Mouse (Mus musculus) layer of hippocampus, adult 18-20 months (tissue): ENCODE data around the gene Rce1. TPM values are rescaled to one million over a fixed set of nuclear protein-coding genes. Genes with fewer than 3 reads are reported as not detected.
"Not testable (repeated sequence)": the region's sequence is repeated elsewhere in the genome, so short reads cannot be mapped to it uniquely, and the experiment has no call there.

ENCODE experiments used
- DNase-seq, 2 experiments: peaks; one replicate each; pipeline ENCODE4 v3.0.0; 2022; ENCODE audit warnings: low spot score in 2 of 2
- total RNA-seq, 2 experiments: library from RNA; stranded (reverse); gene quantifications; 2 replicates each; pipeline ENCODE4 v1.2.3; 2021

Rce1 gene
- total RNA-seq, 2 experiments from 2014 or later, result 23.1 to 28.3 TPM

DNA sequence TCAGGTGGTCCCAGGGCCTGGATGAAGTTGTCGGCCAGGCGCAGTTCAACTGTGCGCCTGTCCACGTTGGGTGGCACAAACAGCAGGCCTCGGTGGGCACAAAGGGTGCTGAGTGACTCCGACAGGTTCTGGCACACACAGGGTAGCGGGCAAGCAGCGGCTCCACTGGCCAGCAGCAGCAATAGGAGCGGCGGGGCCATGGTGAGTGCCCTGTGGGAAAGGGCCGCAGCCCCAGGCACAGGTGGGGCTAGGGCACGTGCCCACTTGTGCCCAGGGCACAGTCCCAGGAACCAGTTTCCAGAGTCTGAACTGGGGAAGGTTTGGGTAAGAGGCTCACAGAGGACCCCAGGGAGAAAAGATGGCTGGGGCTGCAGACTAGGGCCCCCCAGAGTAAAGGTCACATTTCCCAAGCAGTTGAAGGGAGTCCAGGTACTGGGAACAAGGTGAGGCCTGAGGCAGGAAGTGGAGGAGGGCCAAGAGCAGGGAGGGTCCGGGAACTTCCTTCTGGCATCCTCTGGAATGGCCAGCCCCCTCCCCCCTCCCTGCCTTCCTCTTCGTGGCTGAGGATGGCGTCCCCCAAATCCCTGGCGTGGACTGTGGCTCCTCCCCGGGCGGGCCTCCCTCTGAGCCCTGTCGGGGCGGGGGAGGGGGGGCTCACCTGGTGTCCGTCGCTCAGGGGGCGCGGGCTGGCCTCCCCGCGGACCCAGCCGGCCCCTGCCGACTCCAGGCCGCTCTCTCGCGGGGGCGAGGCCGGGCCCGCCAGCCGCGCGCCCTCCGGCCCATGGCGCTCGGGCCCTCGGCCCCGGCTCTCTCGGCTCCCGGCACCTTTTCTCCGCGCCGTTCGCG is 10.9 kb downstream of the Rce1 start:
- no peak for DNase-seq

DNA sequence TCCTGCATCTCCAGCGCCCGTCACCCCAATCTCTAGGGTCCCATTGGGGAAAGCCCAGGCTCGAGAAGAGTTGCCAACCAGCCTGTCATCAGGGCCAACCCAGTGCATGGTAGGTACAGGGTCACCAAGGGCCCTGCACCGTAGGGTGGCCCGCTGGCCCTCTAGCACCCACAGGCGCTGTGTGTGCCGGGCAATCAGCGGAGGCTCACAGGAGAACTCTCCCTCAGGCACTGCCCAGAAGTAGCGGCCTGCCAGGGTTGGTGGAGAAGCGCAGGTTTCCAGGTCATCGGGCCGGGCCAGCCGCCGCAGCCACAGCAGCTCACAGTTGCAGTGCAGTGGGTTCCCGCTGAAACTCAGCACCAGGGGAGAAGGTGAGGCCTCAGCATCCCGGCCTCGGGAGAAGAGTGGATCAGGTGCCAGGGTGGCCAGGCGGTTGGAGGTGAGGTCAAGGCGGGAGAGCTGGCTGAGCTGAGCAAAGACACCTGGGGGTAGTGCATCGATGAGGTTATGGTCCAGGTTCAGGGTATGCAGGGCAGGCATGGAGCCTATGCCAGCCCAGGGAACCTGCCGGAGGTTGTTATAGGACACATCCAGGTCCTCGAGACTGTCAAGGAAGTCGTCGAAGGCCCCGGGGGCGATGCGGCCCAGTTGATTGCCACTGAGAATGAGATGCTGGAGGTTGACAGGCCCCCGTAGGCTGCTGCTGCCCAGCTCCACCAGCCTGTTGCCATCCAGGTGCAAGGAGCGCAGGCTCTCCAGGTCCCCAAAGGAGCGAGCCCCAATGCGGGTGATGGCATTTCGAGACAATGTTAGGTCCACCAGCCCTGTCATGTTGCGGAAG is 11.8 kb downstream of the Rce1 start:
- no peak for DNase-seq

DNA sequence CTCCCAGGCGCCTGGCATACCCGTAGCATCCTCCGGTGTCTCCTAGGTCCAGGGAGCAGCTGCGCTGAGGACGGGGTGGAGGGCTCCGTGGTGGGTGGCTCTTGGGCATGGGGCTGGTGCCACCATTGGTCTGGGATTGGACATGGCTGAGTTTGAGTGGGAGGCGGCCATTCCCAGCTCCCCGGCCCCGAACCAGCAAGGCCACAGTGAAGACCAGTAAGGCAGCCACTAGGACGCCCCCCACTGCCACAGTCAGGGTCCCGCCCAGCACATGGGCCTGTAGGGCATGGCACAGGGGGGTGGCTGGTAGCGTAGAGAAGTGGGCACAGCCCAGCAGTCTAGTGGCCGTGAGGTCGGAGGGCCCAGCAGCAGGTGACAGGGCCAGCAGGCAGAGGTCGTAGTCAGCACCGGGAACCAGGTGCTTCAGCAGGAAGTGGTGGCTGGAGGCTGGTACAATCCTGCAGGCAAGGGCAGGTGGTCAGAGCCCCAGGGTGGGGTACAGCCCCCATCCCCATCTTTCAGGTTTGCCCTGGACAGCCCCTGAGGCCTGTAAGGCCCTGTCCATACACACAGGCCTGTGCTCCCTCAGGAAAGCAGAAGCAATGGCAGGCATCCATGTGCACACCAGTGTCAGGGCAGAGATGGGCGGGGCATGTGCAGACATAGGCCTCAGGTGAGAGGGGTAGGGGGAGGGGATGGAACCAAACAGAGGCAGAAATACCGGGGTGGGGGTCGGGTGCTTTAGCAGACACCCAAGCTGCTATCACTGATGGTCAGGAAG is 13.1 kb downstream of the Rce1 start:
- DNase-seq, result no peak

DNA sequence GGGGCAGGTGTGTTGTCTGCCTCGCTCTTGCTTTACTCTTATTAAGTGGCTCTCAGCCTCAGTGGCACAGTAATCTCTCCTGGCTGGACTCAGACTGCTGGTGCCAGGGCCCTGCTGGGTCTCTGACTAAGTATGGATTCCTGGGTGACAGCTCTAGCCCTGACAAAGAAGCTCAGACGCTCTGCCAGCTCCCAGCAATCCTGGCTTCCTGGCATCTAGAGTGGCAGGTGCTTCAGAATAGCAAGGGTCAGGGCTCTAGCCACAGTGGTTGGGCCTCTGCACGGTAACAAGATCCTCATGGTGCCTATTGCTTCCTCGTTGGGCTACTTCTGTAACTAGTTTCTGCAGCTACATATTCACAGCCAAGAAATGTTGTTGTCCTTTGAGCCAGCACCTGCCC is 15.3 kb downstream of the Rce1 start:
- DNase-seq, result no peak

DNA sequence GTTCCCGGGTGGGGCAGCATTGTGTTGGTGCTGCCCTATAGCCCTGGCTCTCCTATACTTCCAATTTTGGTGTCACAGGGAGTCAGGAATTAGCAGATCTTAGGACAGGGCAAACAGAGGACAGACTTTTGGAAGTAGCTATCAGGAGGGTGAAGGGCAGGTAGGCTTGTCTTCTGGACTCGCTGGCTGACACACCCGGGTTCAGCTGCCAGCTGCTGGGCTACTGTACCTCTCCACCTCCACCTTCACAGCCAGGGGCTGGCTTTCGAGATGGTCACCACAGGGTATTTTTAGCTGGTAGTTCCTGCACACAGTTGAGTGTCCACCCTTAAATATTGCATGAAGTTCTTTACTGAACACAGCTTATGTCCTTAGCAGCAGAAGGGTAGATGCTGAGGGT is 16.9 kb downstream of the Rce1 start:
- DNase-seq, result no peak

DNA sequence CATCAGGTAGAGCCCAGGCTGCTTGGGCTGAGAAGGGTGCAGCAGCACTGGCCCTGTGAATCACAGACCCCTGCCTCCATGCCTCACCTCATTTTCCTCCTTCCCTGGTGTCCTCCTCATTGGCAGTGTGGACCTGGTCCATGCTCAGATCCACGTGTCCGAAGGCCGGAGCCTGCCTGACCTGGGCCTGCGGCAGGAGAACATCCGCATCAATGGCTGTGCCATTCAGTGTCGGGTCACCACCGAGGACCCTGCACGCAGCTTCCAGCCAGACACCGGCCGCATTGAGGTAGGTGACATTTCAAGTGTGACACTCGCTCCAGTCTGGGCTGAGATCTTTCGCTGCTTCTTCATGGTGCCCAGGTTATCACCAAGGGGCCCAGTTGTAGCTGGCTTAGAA is 18.0 kb downstream of the Rce1 start:
- DNase-seq, result no peak

DNA sequence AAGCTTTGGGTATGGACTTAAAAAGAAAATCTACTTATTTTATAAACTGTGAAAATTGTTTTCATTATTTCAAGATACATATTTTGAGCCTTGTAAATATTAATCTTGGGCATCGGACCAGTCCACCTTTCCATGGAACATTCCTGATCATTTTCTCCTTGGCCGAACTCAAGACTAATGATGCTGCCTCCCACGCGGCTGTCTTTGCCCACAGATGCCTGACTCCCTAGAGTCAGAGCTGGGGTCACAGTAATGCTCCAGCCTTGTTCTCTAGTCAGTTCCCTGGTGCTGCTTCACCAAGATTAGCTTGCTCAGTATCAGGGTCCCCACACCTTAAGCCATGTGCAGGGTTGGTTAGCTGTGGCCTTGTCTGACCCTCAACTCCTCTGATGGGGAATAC is 19.8 kb downstream of the Rce1 start:
- DNase-seq, result no peak

DNA sequence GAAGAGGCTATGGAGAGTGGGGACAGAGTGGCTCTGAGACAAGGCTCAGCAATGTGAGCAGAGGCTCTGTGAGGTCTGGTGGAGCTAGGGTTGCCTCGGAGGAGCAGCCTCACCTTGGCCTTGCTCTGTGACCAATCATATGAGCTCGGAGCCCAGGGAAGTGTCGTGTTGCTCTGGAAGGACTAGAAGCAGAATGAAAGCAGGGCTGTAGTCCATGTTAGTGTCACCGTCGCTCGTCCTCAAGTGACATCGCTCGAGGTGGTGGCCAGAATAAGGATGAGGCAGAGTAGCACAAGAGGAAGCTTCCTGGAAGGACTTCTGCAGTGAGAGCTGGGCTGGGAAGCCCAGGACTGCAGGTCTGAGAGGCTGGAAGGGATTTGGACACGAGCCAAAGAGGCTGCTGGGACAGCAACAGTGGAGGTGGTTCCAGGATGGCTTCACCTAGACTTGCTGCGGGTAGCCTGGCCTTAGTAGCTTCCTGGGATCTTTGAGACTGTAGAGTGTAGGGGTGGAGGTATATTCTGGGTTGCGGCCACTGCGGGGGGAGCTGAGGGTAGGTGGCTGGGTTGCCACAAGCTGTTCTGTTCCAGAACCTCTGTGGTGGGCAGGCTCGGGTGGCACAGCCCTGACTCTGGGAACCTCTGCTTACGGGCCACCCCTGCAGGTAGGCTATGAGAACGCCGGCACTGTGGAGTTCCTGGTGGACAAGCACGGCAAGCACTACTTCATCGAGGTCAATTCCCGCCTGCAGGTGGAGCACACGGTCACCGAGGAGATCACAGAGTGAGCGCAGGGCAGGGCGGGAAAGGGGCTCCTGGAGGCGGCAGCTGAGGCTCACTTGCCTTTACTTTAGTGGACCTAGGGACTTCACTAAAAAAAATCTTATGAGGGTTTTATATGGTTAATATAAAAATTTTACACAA is 21.4 kb downstream of the Rce1 start:
- DNase-seq, result no peak

DNA sequence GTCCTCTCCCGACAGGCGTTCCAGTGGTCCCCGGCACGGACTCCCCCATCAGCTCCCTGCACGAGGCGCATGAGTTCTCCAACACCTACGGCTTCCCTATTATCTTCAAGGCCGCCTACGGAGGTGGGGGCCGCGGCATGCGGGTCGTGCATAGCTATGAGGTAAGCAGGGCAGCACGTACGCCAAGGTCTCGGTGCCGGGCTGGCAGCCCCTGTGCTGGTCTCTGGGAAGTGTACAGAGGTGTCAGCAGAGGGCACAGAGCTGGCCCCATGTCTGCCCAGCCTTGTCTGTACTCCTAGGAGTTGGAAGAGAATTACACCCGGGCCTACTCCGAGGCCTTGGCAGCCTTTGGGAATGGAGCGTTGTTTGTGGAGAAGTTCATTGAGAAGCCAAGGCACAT is 23.0 kb downstream of the Rce1 start:
- no peak for DNase-seq

DNA sequence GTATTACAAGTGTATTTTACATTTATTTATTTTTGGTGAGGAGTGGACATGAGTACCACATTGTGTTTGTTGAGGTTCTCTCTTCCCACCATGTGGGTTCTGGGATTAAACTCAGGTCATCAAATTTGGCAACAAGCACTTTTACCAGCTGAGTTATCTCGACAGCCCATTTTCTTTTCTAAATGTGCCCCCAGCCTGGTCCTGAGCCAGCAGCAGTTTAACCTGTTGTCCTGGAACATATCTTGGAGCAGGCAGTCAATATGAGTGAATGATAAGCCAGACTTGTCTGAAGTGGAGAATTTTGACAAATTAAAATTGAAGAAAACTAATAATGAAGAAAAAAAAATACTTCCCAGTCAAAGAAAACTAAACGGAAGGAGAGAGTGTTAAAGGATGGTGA is 29.4 kb downstream of the Rce1 start:
- no peak for DNase-seq

DNA sequence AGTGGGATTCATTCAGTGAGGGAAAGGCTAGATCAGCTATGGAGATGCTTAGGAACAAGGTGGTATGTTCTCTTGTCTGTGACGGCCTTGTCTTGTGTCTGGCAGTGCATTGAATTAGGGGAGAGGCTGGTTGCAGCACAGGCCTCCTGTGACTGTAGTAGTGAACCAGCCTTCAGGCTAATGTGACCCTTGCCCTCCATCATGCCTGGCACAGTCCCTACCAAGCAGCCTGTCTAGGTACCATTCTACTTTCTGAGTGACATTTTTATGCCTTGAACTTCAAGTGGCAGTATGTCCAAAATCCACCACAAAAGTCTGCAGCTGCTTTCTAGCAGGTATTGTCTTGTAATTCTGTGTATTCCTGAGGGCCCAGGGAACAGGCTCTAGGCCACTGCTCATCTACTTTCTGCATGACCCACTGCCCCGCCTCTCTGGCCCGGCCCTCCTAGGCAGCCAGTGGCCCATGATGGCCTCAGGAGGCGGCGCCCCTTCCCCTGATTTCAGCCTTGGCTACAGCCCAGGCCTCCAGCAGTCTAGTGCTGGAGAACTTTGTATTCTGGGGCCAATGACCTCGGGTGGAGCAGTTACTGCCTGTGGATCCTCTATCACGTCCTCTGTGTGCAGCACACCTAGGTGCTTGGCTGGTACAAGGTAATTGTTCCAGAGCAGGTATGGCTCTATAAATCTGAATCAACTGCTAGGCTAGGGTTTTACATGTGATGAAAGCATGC is 31.5 kb downstream of the Rce1 start:
- no peak for DNase-seq

DNA sequence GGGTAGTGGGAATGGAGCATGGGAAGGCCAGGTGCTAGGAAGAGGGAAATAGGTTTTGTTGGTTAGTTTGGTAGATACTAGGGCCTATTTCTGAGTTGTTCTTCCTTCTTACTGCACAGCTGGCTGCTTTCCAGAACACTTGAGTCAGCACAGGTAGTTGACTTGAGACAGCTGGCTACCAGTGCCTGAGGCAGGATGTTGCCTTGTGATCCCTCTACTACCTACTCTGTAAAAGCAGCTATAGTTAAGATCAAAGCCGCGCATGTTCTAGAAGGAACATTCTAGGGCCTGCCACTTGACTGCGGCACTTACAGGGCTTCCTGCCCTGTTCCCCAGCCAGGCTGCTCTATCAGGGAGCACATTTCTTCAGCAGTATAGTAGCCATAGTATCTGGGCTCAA is 35.4 kb downstream of the Rce1 start:
- no peak for DNase-seq

DNA sequence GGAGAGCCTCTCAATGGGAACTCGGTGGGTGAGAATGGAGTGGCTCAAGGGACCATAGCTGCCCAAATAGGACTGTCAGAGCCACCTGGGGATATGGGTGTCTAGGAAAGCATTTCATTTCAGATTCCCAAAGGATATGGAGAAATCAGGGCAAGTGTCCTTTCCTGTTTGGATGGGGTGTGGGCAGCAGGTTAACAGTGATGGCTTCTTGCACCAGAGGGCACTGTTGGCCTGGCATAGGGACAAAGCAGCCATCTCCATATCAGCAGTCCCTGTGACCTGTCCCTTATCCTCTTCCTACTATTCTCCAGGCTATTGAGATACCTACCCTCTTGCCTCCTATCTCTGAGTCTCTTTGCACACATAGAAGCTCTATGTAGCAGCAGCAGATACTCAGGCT is 36.4 kb downstream of the Rce1 start:
- no peak for DNase-seq

DNA sequence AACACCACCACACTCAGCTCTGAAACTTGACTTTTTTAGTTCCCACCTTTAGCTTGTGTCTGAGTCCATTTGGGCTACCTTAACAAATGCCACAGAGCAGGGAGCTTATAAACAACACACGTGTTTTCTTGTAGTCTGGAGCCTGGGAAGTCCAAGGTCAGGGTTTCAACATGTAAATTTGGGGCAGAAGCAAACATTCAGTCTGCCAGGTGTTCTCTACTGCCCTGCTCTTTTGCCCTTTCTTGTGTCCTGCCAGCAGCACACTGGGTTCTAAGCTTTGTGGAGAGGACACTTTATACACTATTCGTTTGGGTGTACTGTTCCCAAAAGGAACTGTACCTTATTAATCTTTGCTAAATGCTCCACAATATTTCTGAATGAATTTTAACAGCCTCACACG is 37.0 kb downstream of the Rce1 start:
- DNase-seq, result no peak

DNA sequence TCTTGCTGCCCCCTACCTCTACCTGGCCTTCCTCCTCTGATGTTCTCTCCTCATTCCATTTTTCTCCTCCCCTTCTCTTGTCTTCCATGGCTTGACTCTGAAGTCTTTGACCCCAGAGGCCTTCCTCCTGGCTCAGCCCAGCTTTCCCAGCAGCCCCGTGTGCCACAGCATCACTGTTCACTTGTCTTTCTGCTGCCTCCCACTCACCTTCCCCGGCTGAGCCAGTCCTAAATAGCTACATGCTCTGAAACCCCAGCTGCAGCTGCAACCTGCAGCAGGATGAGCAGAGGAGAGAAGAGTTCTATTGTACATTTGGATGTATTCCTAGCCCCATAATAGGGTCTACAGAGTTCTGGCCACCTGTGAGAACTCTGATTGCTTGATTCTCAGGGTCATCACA is 38.0 kb downstream of the Rce1 start:
- no peak for DNase-seq

DNA sequence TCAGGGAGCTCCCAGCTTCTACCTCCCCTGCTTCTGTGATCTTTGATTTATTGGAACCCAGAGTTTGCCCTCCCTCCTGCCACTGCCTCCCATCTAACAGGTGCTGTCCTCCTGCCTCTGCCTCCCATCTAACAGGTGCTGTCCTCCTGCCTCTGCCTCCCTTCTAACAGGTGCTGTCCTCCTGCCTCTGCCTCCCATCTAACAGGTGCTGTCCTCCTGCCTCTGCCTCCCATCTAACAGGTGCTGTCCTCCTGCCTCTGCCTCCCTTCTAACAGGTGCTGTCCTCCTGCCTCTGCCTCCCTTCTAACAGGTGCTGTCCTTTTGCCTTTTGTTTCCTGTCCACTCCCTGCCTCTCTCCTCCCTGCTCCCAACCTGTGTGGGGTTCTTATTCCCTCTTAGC is 38.7 kb downstream of the Rce1 start:
- not testable (repeated sequence) for DNase-seq

DNA sequence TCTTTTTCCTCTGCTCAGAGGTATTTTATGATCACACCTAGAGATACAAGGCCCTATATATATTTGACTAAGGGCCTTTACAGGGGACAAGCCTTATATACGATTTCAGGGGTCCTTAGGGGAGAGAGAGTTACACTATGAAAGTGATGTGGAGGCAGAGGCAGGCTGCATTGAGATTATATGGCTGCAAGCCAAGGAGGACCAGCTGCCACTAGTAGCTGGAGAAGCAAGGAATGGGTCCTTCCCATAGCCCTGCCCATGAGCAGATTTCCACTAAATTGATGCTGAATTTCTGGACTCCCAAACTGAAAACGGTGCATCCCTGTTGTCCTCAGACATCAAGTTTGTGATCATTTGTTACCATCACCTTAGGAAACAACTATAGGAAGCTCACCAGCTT is 41.6 kb downstream of the Rce1 start:
- no peak for DNase-seq

DNA sequence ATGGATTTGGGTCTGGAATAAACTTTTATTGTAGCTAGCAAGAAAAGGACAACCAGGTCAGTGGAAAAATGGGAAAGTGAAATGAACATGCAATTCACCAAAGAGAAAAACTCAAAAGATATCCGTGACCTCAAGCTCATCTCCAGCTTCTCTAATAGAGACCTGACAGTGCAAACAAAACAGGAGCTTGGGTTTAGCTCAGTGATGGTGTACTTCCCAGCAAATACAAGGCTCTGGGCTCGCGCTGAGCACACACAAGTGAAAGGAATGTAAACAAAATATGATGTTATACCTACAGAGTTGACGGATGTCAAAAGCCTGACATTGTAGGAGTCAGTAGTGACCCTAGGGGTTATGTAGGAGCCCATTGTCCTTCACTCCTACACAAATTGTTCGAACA is 46.1 kb downstream of the Rce1 start:
- DNase-seq, result no peak

DNA sequence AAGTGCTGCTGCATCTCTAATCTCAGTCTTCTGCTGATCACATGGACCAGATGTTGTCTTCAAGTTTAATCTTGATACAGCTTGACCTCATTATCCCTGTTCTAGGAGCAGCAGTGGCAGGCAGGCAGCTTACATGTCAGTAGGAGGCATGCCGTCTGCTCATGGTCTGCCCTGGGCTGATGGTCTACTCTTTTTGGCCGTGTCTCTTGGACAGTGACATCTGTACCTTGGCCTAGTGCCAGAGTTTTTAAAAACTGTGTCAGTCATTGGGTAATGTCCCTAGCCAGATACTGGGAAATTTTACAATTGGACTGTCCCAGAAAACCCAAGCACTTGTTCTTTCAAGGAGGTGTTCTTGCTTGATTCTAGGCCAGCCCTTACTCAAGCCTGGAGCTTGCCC is 46.6 kb downstream of the Rce1 start:
- DNase-seq, result no peak

DNA sequence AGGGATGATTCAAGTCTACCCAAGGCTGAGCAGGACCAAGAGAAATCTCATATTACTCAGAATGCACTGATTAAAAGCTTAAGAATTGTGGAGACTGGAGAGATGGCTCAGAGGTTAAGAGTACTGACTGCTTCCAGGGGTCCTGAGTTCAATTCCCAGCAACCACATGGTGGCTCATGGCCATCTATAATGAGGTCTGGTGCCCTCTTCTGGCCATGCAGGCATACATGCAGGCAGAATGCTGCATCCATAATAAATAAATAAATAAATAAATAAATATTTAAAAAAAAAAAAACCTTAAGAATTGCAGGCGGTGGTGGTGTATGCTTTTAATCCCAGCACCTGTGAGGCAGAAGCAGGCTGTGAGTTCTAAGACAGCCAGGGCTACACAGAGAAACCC is 52.2 kb downstream of the Rce1 start:
- DNase-seq, result no peak
